37 mouse cellular contexts compared by ENCODE assay signal in the genomic region with DNA sequence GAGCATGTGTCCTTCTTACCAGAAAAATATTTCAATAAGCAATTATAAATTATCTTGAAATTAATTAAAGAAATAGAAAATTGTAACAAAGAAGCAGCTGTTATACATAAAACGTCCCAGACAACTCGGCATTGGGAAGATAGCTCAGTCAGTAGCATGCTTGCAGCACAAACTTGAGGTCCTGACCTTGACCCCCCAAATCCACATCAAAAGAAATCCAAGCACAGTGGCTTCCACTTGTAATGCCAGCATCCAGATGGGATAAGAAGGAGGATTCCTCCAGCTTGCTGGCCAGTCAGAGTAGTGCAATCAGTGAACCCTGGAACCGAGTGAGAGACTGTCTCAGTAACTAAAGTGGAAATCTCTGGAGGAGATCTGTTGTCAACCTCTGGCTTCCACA. TPM values are rescaled to one million over a fixed set of nuclear protein-coding genes. Genes with fewer than 3 reads are reported as not detected.
"Had no signal": no experiment of that assay in that cellular context is flagged by ENCODE, and none has a peak within 500 bp of the region (broad histone marks: within the 10 kb centered on the region; RNA-seq: fewer than 3 reads in every experiment).

No protein-coding gene starts in this region.

- H3K27me3 ChIP-seq: heart, embryonic 13.5 days; heart, embryonic 15.5 days; hindbrain, embryonic 13.5 days; hindbrain, embryonic 15.5 days; limb, embryonic 13.5 days; limb, embryonic 15.5 days; liver, embryonic 12.5 days had no signal

- H3K4me1 ChIP-seq: hindbrain, embryonic 13.5 days; hindbrain, embryonic 15.5 days; limb, embryonic 13.5 days; limb, embryonic 15.5 days; liver, embryonic 12.5 days had no signal

- ATAC-seq: hindbrain, postnatal 0 days; intestine, embryonic 16.5 days; liver, embryonic 12.5 days had no signal

- DNase-seq: gastrocnemius, postnatal 14 days; gastrocnemius, postnatal 36 days; heart, adult 2 months; heart, postnatal 14 days; heart, postnatal 36 days; kidney, adult 11 months; kidney, adult 2 months; kidney, postnatal 10 days; kidney, postnatal 36 days; layer of hippocampus, adult 9-11 months; layer of hippocampus, postnatal 36 days; left cerebral cortex, postnatal 4 days had no signal

- H3K4me2 ChIP-seq: heart, embryonic 11.5 days; heart, embryonic 13.5 days; heart, embryonic 15.5 days; hindbrain, embryonic 13.5 days; hindbrain, embryonic 15.5 days; limb, embryonic 13.5 days; limb, embryonic 15.5 days; liver, embryonic 12.5 days had no signal

- H3K9me3 ChIP-seq: heart, embryonic 13.5 days; heart, embryonic 15.5 days; hindbrain, embryonic 13.5 days; hindbrain, embryonic 15.5 days; limb, embryonic 13.5 days; limb, embryonic 15.5 days; liver, embryonic 12.5 days had no signal

- H3K36me3 ChIP-seq: heart, embryonic 13.5 days; heart, embryonic 15.5 days; hindbrain, embryonic 13.5 days; hindbrain, embryonic 15.5 days; limb, embryonic 13.5 days; limb, embryonic 15.5 days; liver, embryonic 12.5 days had no signal

- H3K9ac ChIP-seq: heart, embryonic 13.5 days; heart, embryonic 15.5 days; hindbrain, embryonic 13.5 days; hindbrain, embryonic 15.5 days; limb, embryonic 13.5 days; limb, embryonic 15.5 days; liver, embryonic 12.5 days; liver, embryonic 14.5 days had no signal

- H3K27ac ChIP-seq: heart, adult 2 months; heart, embryonic 13.5 days; heart, embryonic 15.5 days; hindbrain, embryonic 13.5 days; hindbrain, embryonic 15.5 days; hindbrain, postnatal 0 days; limb, embryonic 13.5 days; limb, embryonic 15.5 days; liver, embryonic 12.5 days; liver, embryonic 14.5 days had no signal

- H3K4me3 ChIP-seq: heart, adult 2 months; heart, embryonic 13.5 days; heart, embryonic 15.5 days; hindbrain, embryonic 13.5 days; hindbrain, embryonic 15.5 days; limb, embryonic 13.5 days; limb, embryonic 15.5 days; liver, embryonic 12.5 days had no signal

RNA-seq across cellular contexts. Expression of a gene that starts 12.9 kb away (rescaled TPM):
- total RNA-seq: hematopoietic stem cell, adult 5-6 weeks; layer of hippocampus, adult 18-20 months; layer of hippocampus, postnatal 14 days; layer of hippocampus, postnatal 36 days; left cerebral cortex, adult 18-20 months; left cerebral cortex, postnatal 10 days; left cerebral cortex, postnatal 25 days; left cerebral cortex, postnatal 4 days had no signal

RNA-seq across cellular contexts. Expression of a gene that starts 52.8 kb away (rescaled TPM):
- total RNA-seq: gastrocnemius, adult 18-20 months; gastrocnemius, adult 8-10 months; gastrocnemius, postnatal 14 days; gastrocnemius, postnatal 36 days; heart, adult 2 months; heart, postnatal 14 days; heart, postnatal 36 days; hematopoietic stem cell, adult 5-6 weeks; liver, adult 2 months had no signal
- polyA plus RNA-seq: gonadal fat pad, adult 2 months; heart, adult 2 months; heart, embryonic 11.5 days; heart, embryonic 13.5 days; heart, postnatal 0 days; kidney, adult 2 months; kidney, embryonic 14.5 days; limb, embryonic 11.5 days; liver, adult 2 months; liver, embryonic 14.5 days; liver, embryonic 16.5 days had no signal
